Mouse (Mus musculus) forebrain, embryonic 10.5 days (tissue): ENCODE measurements at regions not wholly inside any gene's neighbourhood (a gene's known extent, or its start where the extent isn't known, plus 50 kb on each side); places are given as distances from the start of the nearest gene placed in this dataset.

Experiments used
- DNase-seq: peaks from one replicate; pipeline ENCODE4 v3.0.0-alpha.2; 2017; ENCODE audit warnings: low spot score; ENCODE audit errors: extremely low spot score
- H3K27ac ChIP-seq: fragments of 300-500 bp; sonication (generic); 2 replicates; pipeline ENCODE4 v1.5.1; 2016; ENCODE audit warnings: mild to moderate bottlenecking
- H3K27me3 ChIP-seq: fragments of 300-500 bp; sonication (generic); 2 replicates; pipeline ENCODE4 v1.6.1; 2016; ENCODE audit warnings: mild to moderate bottlenecking; ENCODE audit not compliant: poor library complexity, severe bottlenecking
- H3K36me3 ChIP-seq: fragments of 300-500 bp; sonication (generic); replicated peaks from 2 replicates; pipeline ENCODE4 v1.6.1; 2016; ENCODE audit warnings: mild to moderate bottlenecking, moderate library complexity
- H3K4me1 ChIP-seq: fragments of 300-500 bp; sonication (generic); 2 replicates; pipeline ENCODE4 v1.6.1; 2016
- H3K4me3 ChIP-seq: fragments of 300-500 bp; sonication (generic); 2 replicates; pipeline ENCODE4 v1.5.1; 2016; ENCODE audit warnings: mild to moderate bottlenecking, moderate library complexity
- H3K9me3 ChIP-seq: fragments of 300-500 bp; sonication (generic); 2 replicates; pipeline ENCODE4 v1.6.1; 2016; ENCODE audit warnings: mild to moderate bottlenecking, moderate library complexity
- WGBS: fragments of 180-500 bp; shearing (Covaris S2); methylation state at CpG from one replicate; pipeline ENCODE4 v1.1.7; 2016; 5-methylcytosine and 5-hydroxymethylcytosine counted together

DNA sequence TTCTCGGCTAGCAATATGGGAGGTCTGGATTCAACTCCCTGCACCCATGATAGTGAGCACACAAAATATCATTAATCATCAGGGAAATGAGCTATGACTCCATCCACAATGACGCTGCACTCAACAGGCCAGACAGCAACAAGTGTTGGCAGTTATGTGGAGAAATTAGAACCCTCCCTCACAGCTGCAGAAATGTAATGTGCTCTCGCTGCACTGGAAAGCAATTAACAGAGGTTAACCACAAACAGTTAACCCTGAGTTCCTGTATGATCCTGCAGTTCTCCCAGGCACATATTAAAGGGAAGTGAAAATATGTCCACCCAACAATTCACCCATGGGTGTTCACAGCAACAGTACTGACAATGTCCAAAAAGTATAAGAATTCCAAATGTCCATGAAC, 54.0 kb upstream of the Jade2 start:
- Histone ChIP-seq H3K4me3 (no peak overlapping the region), H3K27ac (no peak overlapping the region), H3K4me1 (peaks cover 10% of the 10 kb centered on the region), H3K27me3 (peaks cover 11% of the 10 kb centered on the region), H3K36me3 (no peaks in the 10 kb centered on the region), H3K9me3 (no peaks in the 10 kb centered on the region)
- DNase-seq: no peak
- WGBS: 86% methylated on average over 3 of the region's 3 CpGs

DNA sequence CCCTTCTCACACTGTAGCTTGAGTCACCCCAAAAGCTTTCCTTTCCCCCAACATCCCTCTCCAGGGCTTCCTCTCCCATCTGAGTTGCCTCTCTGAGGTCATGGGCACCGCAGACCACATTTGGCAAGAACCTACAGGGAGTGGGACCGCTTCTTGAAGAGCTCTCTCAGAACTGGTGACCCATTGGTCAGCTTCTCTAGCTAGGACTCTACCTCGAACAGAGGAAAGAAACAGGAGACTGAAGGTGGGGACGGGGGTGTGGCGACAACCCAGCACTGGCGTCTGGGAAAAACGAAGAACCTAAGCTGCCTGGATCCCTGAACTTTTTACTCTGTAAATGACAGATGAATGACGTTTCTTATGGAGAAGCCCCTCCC, 51.8 kb upstream of the Cdkn2aipnl start:
- H3K9me3 ChIP-seq: no peaks in the 10 kb centered on the region
- H3K27me3 ChIP-seq: peaks cover 11% of the 10 kb centered on the region
- WGBS: 17% methylated on average over 8 of the region's 8 CpGs
- H3K4me1 ChIP-seq: peaks cover 16% of the 10 kb centered on the region
- no peak for DNase-seq
- H3K27ac ChIP-seq: peak overlapping the region; percentile 73; the same call in 1 of the 2 replicates
- H3K36me3 ChIP-seq: no peaks in the 10 kb centered on the region
- H3K4me3 ChIP-seq: peak overlapping the region; percentile 44

DNA sequence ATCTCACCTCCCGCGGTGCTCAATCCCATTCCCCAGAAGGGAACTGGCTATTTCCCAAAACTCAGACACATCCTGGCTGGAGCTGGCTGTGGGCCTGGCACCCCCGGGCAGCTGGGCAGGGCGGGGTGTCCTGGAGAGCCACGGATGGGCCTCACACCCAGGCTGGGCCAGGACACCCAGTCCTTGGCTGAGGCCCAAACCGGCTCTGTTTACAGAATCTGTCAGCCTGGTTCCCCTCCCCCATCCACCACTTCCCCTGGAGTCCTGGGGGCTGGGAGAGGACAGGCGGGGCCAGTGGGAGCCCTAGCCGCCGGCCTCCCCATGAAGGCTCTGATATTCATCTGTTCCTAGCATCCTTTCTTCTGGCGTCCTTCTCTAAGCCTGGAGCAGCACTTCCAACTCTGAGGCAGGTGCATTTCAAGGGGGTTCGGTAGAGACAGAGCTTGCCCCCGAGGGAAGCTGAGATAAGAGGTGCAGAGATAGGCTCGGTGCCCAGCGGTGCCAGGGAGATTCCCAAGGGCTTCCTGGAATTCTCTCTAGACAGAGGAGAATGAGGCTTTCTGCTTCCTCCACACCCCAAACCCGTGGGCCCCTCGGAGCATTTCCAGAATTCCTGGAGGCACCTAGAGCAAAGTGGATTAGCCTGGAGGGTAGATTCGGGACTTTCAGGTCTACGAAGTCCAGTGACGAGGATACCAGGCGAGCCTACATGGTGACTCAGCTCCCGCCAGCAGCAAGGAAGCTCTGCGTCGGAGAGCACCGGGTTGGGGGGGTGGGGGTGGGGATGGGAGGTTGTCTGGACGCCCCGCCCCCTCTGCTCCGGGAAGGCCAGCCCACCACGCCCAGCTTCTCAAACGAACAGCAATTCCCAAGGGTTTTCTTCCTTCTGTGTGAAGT, 51.2 kb upstream of the Cdkn2aipnl start:
- WGBS: 1% methylated on average over 29 of the region's 29 CpGs
- Histone ChIP-seq H3K27me3 (peaks cover 11% of the 10 kb centered on the region), H3K36me3 (no peaks in the 10 kb centered on the region), H3K27ac (peak overlapping the region; percentile 73), H3K9me3 (no peaks in the 10 kb centered on the region), H3K4me1 (peaks cover 16% of the 10 kb centered on the region), H3K4me3 (peak overlapping the region; percentile 44)
- peak; percentile 30 for DNase-seq
